Mouse (Mus musculus): ENCODE data around the gene Tacc3. TPM values are rescaled to one million over a fixed set of nuclear protein-coding genes. Genes with fewer than 3 reads are reported as not detected.
A peak's percentile ranks its signal among the peaks of the same experiment; 100 is the strongest.

Tacc3 gene
- polyA plus RNA-seq, 1 experiment from 2014 or later = 107 TPM

- 42% methylated on average over 7 of the region's 7 CpGs for WGBS
- no peaks in the 10 kb centered on the region for H3K36me3 ChIP-seq
- H3K9me3 ChIP-seq (replicated peaks) = no peaks in the 10 kb centered on the region
- 0 out of 2 replicates have a peak, but pooled peaks have one; percentile 37 for ATAC-seq (replicated peaks; ENCODE audit: insufficient number of reproducible peaks, insufficient read depth, low FRiP score, low read depth)
- peaks cover 21% of the 10 kb centered on the region for H3K4me1 ChIP-seq (replicated peaks)
- no peak overlapping the region for H3K4me3 ChIP-seq
- no peaks in the 10 kb centered on the region for H3K27me3 ChIP-seq
- H3K4me2 ChIP-seq = no peak overlapping the region
- H3K27ac ChIP-seq = no peak overlapping the region
- H3K9ac ChIP-seq = no peak overlapping the region
These were observed 26.1 kb downstream of the Tacc3 start for GRCm38 (mm10) chr5:33683897-33684652.

GRCm38 (mm10) chr5:33684932-33685331 lies 27.0 kb downstream of the Tacc3 start:
- no peak overlapping the region for H3K4me2 ChIP-seq
- no peaks in the 10 kb centered on the region for H3K27me3 ChIP-seq
- H3K36me3 ChIP-seq = no peaks in the 10 kb centered on the region
- no peaks in the 10 kb centered on the region for H3K9me3 ChIP-seq (replicated peaks)
- WGBS = 88% methylated on average over 4 of the region's 4 CpGs
- no peak overlapping the region for H3K27ac ChIP-seq
- peaks cover 30% of the 10 kb centered on the region for H3K4me1 ChIP-seq (replicated peaks)
- no peak overlapping the region for H3K9ac ChIP-seq
- ATAC-seq (replicated peaks; ENCODE audit: insufficient number of reproducible peaks, insufficient read depth, low FRiP score, low read depth) = no peak
- H3K4me3 ChIP-seq = no peak overlapping the region

- Histone ChIP-seq H3K36me3 (no peaks in the 10 kb centered on the region), H3K4me2 (no peak overlapping the region), H3K4me3 (no peak overlapping the region), H3K4me1 (replicated peaks) (peaks cover 30% of the 10 kb centered on the region), H3K27ac (no peak overlapping the region), H3K27me3 (no peaks in the 10 kb centered on the region), H3K9ac (no peak overlapping the region), H3K9me3 (replicated peaks) (no peaks in the 10 kb centered on the region)
- ATAC-seq (replicated peaks; ENCODE audit: insufficient number of reproducible peaks, insufficient read depth, low FRiP score, low read depth) = no peak
- 89% methylated on average over 4 of the region's 4 CpGs for WGBS
These were observed 29.2 kb downstream of the Tacc3 start for GRCm38 (mm10) chr5:33687142-33687541.

GRCm38 (mm10) chr5:33688278-33689220 lies 30.6 kb downstream of the Tacc3 start:
- Histone ChIP-seq H3K4me3 (no peak overlapping the region), H3K36me3 (no peaks in the 10 kb centered on the region), H3K9me3 (replicated peaks) (no peaks in the 10 kb centered on the region), H3K27me3 (no peaks in the 10 kb centered on the region), H3K4me1 (replicated peaks) (peaks cover 39% of the 10 kb centered on the region), H3K27ac (peak overlapping the region; percentile 39), H3K9ac (no peak overlapping the region), H3K4me2 (no peak overlapping the region)
- WGBS = 56% methylated on average over 14 of the region's 14 CpGs
- ATAC-seq (replicated peaks; ENCODE audit: insufficient number of reproducible peaks, insufficient read depth, low FRiP score, low read depth) = no peak

GRCm38 (mm10) chr5:33689221-33689844 lies 31.4 kb downstream of the Tacc3 start:
- Histone ChIP-seq H3K27ac (peak overlapping the region; percentile 39), H3K9ac (0 out of 2 replicates have a peak overlapping the region, but pooled peaks have one; percentile 5), H3K36me3 (no peaks in the 10 kb centered on the region), H3K4me1 (replicated peaks) (peaks cover 35% of the 10 kb centered on the region), H3K9me3 (replicated peaks) (no peaks in the 10 kb centered on the region), H3K27me3 (peaks cover 7% of the 10 kb centered on the region), H3K4me2 (no peak overlapping the region), H3K4me3 (no peak overlapping the region)
- ATAC-seq (replicated peaks; ENCODE audit: insufficient number of reproducible peaks, insufficient read depth, low FRiP score, low read depth) = no peak; the same call in 1 of the 2 replicates
- 60% methylated on average over 20 of the region's 20 CpGs for WGBS

DNA sequence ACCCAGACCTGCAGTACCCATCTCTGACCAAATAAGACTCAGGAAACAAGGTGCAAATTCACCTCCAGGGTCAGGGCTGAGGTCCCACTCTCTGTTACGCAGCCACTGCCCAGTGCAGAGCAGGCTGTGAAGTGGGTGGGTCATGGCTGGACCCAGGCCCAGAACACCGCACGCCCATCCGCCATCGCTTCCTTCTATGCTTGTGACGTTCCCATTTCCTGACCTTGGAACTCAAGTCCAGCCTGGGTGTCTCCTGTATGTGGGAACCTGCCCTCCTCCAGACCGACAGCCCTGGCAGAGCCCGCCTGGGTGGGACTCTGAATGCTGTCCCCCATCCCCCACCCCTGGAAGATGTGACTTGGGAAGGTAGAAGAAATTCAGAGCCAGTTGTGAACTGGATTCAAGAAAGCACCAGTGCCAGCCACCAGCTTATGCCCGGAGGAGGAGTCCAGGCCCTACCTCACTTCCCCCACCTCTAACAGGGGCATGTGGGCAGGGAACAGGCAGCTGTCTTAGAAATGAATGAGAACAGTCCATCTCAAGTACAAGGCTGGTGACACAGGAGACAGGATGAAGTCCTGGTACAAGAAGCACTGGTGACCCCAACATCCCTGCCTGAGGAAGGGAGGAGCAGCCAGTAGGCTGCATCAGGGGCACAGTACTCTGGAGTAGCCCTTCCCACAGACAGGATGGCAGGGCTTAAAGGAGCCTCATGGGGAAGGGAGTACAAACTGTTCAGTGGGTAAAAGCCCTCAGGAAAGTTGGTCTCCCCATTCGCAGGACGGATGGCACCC lies 32.1 kb downstream of the Tacc3 start:
- peaks cover 40% of the 10 kb centered on the region for H3K4me1 ChIP-seq (replicated peaks)
- no peak overlapping the region for H3K4me3 ChIP-seq
- no peak overlapping the region for H3K4me2 ChIP-seq
- H3K9me3 ChIP-seq (replicated peaks) = no peaks in the 10 kb centered on the region
- H3K36me3 ChIP-seq = no peaks in the 10 kb centered on the region
- H3K27me3 ChIP-seq = peaks cover 11% of the 10 kb centered on the region
- ATAC-seq (replicated peaks; ENCODE audit: insufficient number of reproducible peaks, insufficient read depth, low FRiP score, low read depth) = peak; percentile 57
- WGBS = 73% methylated on average over 11 of the region's 11 CpGs
- H3K9ac ChIP-seq = 0 out of 2 replicates have a peak overlapping the region, but pooled peaks have one; percentile 5
- H3K27ac ChIP-seq = peak overlapping the region; percentile 35; the same call in 1 of the 2 replicates

- Histone ChIP-seq H3K9me3 (replicated peaks) (no peaks in the 10 kb centered on the region), H3K4me2 (peak overlapping the region; percentile 50), H3K4me3 (peak overlapping the region; percentile 18; the same call in 1 of the 2 replicates), H3K4me1 (replicated peaks) (peaks cover 49% of the 10 kb centered on the region), H3K9ac (peak overlapping the region; percentile 22; the same call in 1 of the 2 replicates), H3K36me3 (no peaks in the 10 kb centered on the region), H3K27ac (peak overlapping the region; percentile 24; the same call in 1 of the 2 replicates), H3K27me3 (peaks cover 29% of the 10 kb centered on the region)
- WGBS = 9% methylated on average over 24 of the region's 24 CpGs
- ATAC-seq (replicated peaks; ENCODE audit: insufficient number of reproducible peaks, insufficient read depth, low FRiP score, low read depth) = peak; percentile 28; the same call in 1 of the 2 replicates
These were observed 34.5 kb downstream of the Tacc3 start for GRCm38 (mm10) chr5:33692393-33692792.

DNA sequence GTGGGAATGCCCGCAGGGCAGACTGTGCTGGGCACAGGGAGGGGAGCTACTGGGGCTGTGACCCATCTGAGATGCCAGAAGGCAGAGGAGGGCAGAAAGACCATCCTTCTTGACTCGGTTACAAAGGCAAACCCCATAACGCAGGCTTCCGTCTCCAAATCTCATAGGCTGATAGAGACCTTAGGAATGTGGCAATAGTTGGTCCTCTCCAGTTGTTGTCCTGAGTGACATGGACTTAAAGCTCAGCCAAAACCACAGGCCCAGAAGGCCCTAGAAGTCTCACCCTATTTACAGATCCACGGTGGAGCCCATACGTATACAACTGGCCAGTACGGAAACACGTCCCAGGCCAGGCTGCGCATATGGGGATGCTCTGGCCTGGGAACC lies 36.5 kb downstream of the Tacc3 start:
- H3K9ac ChIP-seq = no peak overlapping the region
- 83% methylated on average over 9 of the region's 9 CpGs for WGBS
- no peak overlapping the region for H3K4me3 ChIP-seq
- no peak overlapping the region for H3K4me2 ChIP-seq
- H3K36me3 ChIP-seq = no peaks in the 10 kb centered on the region
- peaks cover 41% of the 10 kb centered on the region for H3K27me3 ChIP-seq
- no peak overlapping the region for H3K27ac ChIP-seq
- H3K9me3 ChIP-seq (replicated peaks) = no peaks in the 10 kb centered on the region
- peaks cover 45% of the 10 kb centered on the region for H3K4me1 ChIP-seq (replicated peaks)
- no peak for ATAC-seq (replicated peaks; ENCODE audit: insufficient number of reproducible peaks, insufficient read depth, low FRiP score, low read depth)

- Histone ChIP-seq H3K4me2 (peak overlapping the region; percentile 91), H3K36me3 (no peaks in the 10 kb centered on the region), H3K9me3 (replicated peaks) (no peaks in the 10 kb centered on the region), H3K9ac (peak overlapping the region; percentile 63), H3K4me1 (replicated peaks) (peaks cover 45% of the 10 kb centered on the region), H3K27me3 (peaks cover 46% of the 10 kb centered on the region), H3K4me3 (peak overlapping the region; percentile 52), H3K27ac (peak overlapping the region; percentile 8; the same call in 1 of the 2 replicates)
- ATAC-seq (replicated peaks; ENCODE audit: insufficient number of reproducible peaks, insufficient read depth, low FRiP score, low read depth) = peak; percentile 43; the same call in 1 of the 2 replicates
- WGBS = 4% methylated on average over 67 of the region's 71 CpGs
These were observed 37.2 kb downstream of the Tacc3 start for GRCm38 (mm10) chr5:33694848-33695717.
